Mouse (Mus musculus) left cerebral cortex, postnatal 14 days (tissue): ENCODE measurements around the gene Ak8. TPM values are rescaled to one million over a fixed set of nuclear protein-coding genes. Genes with fewer than 3 reads are reported as not detected.

Source experiments
- DNase-seq, 2 experiments: peaks; one replicate each; pipeline ENCODE4 v3.0.0; 2021 to 2022; ENCODE audit warnings: low spot score in 2 of 2, mixed read lengths in 1 of 2
- intact Hi-C: fragments of 180-260 bp; cut with DNase I; formaldehyde crosslinking; loops from one replicate; pipeline ENCODE4 v1.15.1; 2025
- total RNA-seq, 2 experiments: library from RNA; stranded (reverse); gene quantifications; 2 replicates each; pipeline ENCODE4 v1.2.3; 2021

The Ak8 gene
- total RNA-seq, 2 experiments from 2014 or later = 1.7 to 2.1 TPM

- no peak for DNase-seq
- intact Hi-C loops = no loop called here
Measured at GRCm38 (mm10) chr2:28723912-28724311, 23.9 kb downstream of the Ak8 start.

- intact Hi-C loops = no loop called here
- no peak for DNase-seq
Measured at GRCm38 (mm10) chr2:28727786-28728404, 27.9 kb downstream of the Ak8 start.

- DNase-seq = no peak
- intact Hi-C loops = no loop called here
Measured at GRCm38 (mm10) chr2:28730676-28731075, 30.7 kb downstream of the Ak8 start.

- intact Hi-C loops = no loop called here
- peak in 1 of 2 experiments; percentile 12 for DNase-seq
Measured at GRCm38 (mm10) chr2:28737112-28737511, 37.1 kb downstream of the Ak8 start.

- intact Hi-C loops = no loop called here
- no peak for DNase-seq
Measured at GRCm38 (mm10) chr2:28740159-28740558, 40.2 kb downstream of the Ak8 start.

- intact Hi-C loops = no loop called here
- no peak for DNase-seq
Measured at GRCm38 (mm10) chr2:28742701-28743100, 42.7 kb downstream of the Ak8 start.

GRCm38 (mm10) chr2:28746682-28747332 lies 46.8 kb downstream of the Ak8 start:
- intact Hi-C loops = no loop called here
- no peak for DNase-seq

- intact Hi-C loops = no loop called here
- DNase-seq = no peak
Measured at GRCm38 (mm10) chr2:28747705-28748104, 47.7 kb downstream of the Ak8 start.

GRCm38 (mm10) chr2:28751186-28751585 lies 51.2 kb downstream of the Ak8 start:
- intact Hi-C loops = no loop called here
- no peak for DNase-seq

GRCm38 (mm10) chr2:28751658-28752057 lies 51.7 kb downstream of the Ak8 start:
- DNase-seq = no peak
- intact Hi-C loops = no loop called here

- intact Hi-C loops = no loop called here
- DNase-seq = peak in 1 of 2 experiments; percentile 38
Measured at GRCm38 (mm10) chr2:28752388-28752787, 52.4 kb downstream of the Ak8 start.

GRCm38 (mm10) chr2:28755451-28755850 lies 55.5 kb downstream of the Ak8 start:
- intact Hi-C loops = loop anchor here (1.0 to 5.0 kb wide), 4 partner anchors 102 to 297 kb away; no protein-coding TSS in a partner anchor
- DNase-seq = peak; percentile 84 to 87

- peak; percentile 35 to 55 for DNase-seq
- intact Hi-C loops = loop anchor here (2.0 to 5.0 kb wide), 4 partner anchors 85 to 221 kb away; partner anchors contain the start of genes Ddx31 and Gtf3c4
Measured at GRCm38 (mm10) chr2:28756201-28756600, 56.2 kb downstream of the Ak8 start.

GRCm38 (mm10) chr2:28759441-28759840 lies 59.5 kb downstream of the Ak8 start:
- intact Hi-C loops = loop anchor here (5.0 kb wide), 3 partner anchors 98 to 218 kb away; no protein-coding TSS in a partner anchor

GRCm38 (mm10) chr2:28766590-28766989 lies 66.6 kb downstream of the Ak8 start:
- no peak for DNase-seq
- intact Hi-C loops = no loop called here

More at GRCm38 (mm10) chr2:28759441-28759840, 59.5 kb downstream of the Ak8 start:
- DNase-seq = no peak

- intact Hi-C loops = no loop called here
Measured at GRCm38 (mm10) chr2:28767041-28767440, 67.1 kb downstream of the Ak8 start.

GRCm38 (mm10) chr2:28770697-28771096 lies 70.7 kb downstream of the Ak8 start:
- intact Hi-C loops = no loop called here
- no peak for DNase-seq

More at GRCm38 (mm10) chr2:28767041-28767440, 67.1 kb downstream of the Ak8 start:
- DNase-seq = no peak

GRCm38 (mm10) chr2:28774073-28774472 lies 74.1 kb downstream of the Ak8 start:
- intact Hi-C loops = no loop called here
- DNase-seq = no peak

GRCm38 (mm10) chr2:28776728-28777127 lies 76.8 kb downstream of the Ak8 start:
- no peak for DNase-seq
- intact Hi-C loops = no loop called here

- intact Hi-C loops = no loop called here
- DNase-seq = no peak
Measured at GRCm38 (mm10) chr2:28780001-28780782, 80.2 kb downstream of the Ak8 start.
